Mouse (Mus musculus): ENCODE results near the gene Asic2. TPM values are rescaled to one million over a fixed set of nuclear protein-coding genes. Genes with fewer than 3 reads are reported as not detected.

Gene Asic2
- total and polyA plus RNA-seq, 3 experiments: not detected

GRCm38 (mm10) chr11:80923286-80923951, 1044.8 kb downstream of the Asic2 start:
- Histone ChIP-seq H3K4me1 (ENCODE audit: control insufficient read depth in 1 of 2, insufficient read depth in 2 of 2, low read length in 2 of 2) (no peaks in the 10 kb centered on the region), H3K4me3 (ENCODE audit: control insufficient read depth in 1 of 2, insufficient read depth in 1 of 2, low read depth in 2 of 2, low read length in 2 of 2) (no peak overlapping the region), H3K9me3 (replicated peaks; ENCODE audit: insufficient read depth, low read length) (no peaks in the 10 kb centered on the region), H3K27me3 (ENCODE audit: control insufficient read depth in 1 of 2, insufficient read depth in 2 of 2, low read length in 2 of 2) (no peaks in the 10 kb centered on the region; a peak in 1 of 4 replicates), H3K79me2 (ENCODE audit: control insufficient read depth, insufficient read depth, low read length, poor library complexity) (no peaks in the 10 kb centered on the region), H3K27ac (ENCODE audit: control insufficient read depth, low read depth, low read length) (no peak overlapping the region), H3K9ac (ENCODE audit: control insufficient read depth, low read depth, low read length, poor library complexity, severe bottlenecking) (no peak overlapping the region), H3K36me3 (ENCODE audit: control insufficient read depth in 1 of 2, insufficient read depth in 2 of 2, low read length in 2 of 2) (no peaks in the 10 kb centered on the region)
- TF ChIP-seq UBTF (IDR thresholded peaks at IDR 0.05; ENCODE audit: borderline replicate concordance, insufficient read depth, low read depth, low read length) (no peak), ETS1 (IDR thresholded peaks at IDR 0.05; ENCODE audit: low read depth, low read length) (no peak), MAX (IDR thresholded peaks at IDR 0.05; ENCODE audit: low read length) (no peak), USF1 (IDR thresholded peaks at IDR 0.05; ENCODE audit: low read depth, low read length) (no peak), TCF12 (IDR thresholded peaks at IDR 0.05; ENCODE audit: low read depth, low read length) (no peak), E2F4 (IDR thresholded peaks at IDR 0.05; ENCODE audit: borderline replicate concordance, low read depth, low read length) (no peak), MAZ (IDR thresholded peaks at IDR 0.05; ENCODE audit: low read depth, low read length) (no peak), ZKSCAN1 (IDR thresholded peaks at IDR 0.05; ENCODE audit: low read depth, low read length) (no peak), TBP (IDR thresholded peaks at IDR 0.05; ENCODE audit: low read depth, low read length) (no peak), ZC3H11A (IDR thresholded peaks at IDR 0.05; ENCODE audit: low read depth, low read length) (no peak), POLR2AphosphoS2 (IDR thresholded peaks at IDR 0.05; ENCODE audit: low read length) (no peak), NRF1 (IDR thresholded peaks at IDR 0.05; ENCODE audit: insufficient read depth, low read depth, low read length, poor library complexity, severe bottlenecking) (no peak), ZNF384 (IDR thresholded peaks at IDR 0.05; ENCODE audit: low read depth, low read length) (no peak), RCOR1 (IDR thresholded peaks at IDR 0.05; ENCODE audit: low read depth, low read length) (no peak), JUND (IDR thresholded peaks at IDR 0.05; ENCODE audit: low read depth, low read length) (no peak), ELF1 (IDR thresholded peaks at IDR 0.05; ENCODE audit: low read depth, low read length) (no peak), HCFC1 (IDR thresholded peaks at IDR 0.05; ENCODE audit: low read depth, low read length) (no peak), MXI1 (IDR thresholded peaks at IDR 0.05; ENCODE audit: low read depth, low read length) (no peak), GATA1 (IDR thresholded peaks at IDR 0.05; ENCODE audit: low read depth, low read length) (no peak)
- no peak for DNase-seq (ENCODE audit: low read depth, low spot score)

- no peaks in the 10 kb centered on the region for H3K36me3 ChIP-seq (ENCODE audit: control insufficient read depth in 1 of 2, insufficient read depth in 2 of 2, low read length in 2 of 2)
- H3K27ac ChIP-seq (ENCODE audit: control insufficient read depth, low read depth, low read length): no peak overlapping the region
- no peak for DNase-seq (ENCODE audit: low read depth, low spot score)
- TF ChIP-seq HCFC1 (IDR thresholded peaks at IDR 0.05; ENCODE audit: low read depth, low read length): no peak
- TF ChIP-seq NRF1 (IDR thresholded peaks at IDR 0.05; ENCODE audit: insufficient read depth, low read depth, low read length, poor library complexity, severe bottlenecking): no peak
- TF ChIP-seq CHD1 (IDR thresholded peaks at IDR 0.05; ENCODE audit: low read depth, low read length): no peak
- TF ChIP-seq SMC3 (IDR thresholded peaks at IDR 0.05; ENCODE audit: low read depth, low read length): no peak
- no peak for TF ChIP-seq ETS1 (IDR thresholded peaks at IDR 0.05; ENCODE audit: low read depth, low read length)
- no peak for TF ChIP-seq KAT2A (conservative IDR thresholded peaks at IDR 0.05; ENCODE audit: low read depth, low read length)
- no peak for TF ChIP-seq POLR2AphosphoS5 (IDR thresholded peaks at IDR 0.05; ENCODE audit: borderline replicate concordance, low read depth, low read length)
- TF ChIP-seq MYB (IDR thresholded peaks at IDR 0.05; ENCODE audit: low read depth, low read length): no peak
- H3K4me1 ChIP-seq (ENCODE audit: control insufficient read depth in 1 of 2, insufficient read depth in 2 of 2, low read length in 2 of 2): no peaks in the 10 kb centered on the region
- H3K9me3 ChIP-seq (replicated peaks; ENCODE audit: insufficient read depth, low read length): no peaks in the 10 kb centered on the region
- H3K27me3 ChIP-seq (ENCODE audit: control insufficient read depth in 1 of 2, insufficient read depth in 2 of 2, low read length in 2 of 2): no peaks in the 10 kb centered on the region
- no peak overlapping the region for H3K4me3 ChIP-seq (ENCODE audit: control insufficient read depth in 1 of 2, insufficient read depth in 1 of 2, low read depth in 2 of 2, low read length in 2 of 2)
- H3K9ac ChIP-seq (ENCODE audit: control insufficient read depth, low read depth, low read length, poor library complexity, severe bottlenecking): no peak overlapping the region
- H3K79me2 ChIP-seq (ENCODE audit: control insufficient read depth, insufficient read depth, low read length, poor library complexity): no peaks in the 10 kb centered on the region
These were observed 1049.9 kb downstream of the Asic2 start for GRCm38 (mm10) chr11:80918332-80918731.
